Mouse (Mus musculus) liver, embryonic 14.5 days (tissue): Measurements from ENCODE around the gene Hscb.

ENCODE experiments used
- CTCF ChIP-seq: IDR thresholded peaks from 2 replicates; pipeline ENCODE4 v1.5.1; 2016; ENCODE audit warnings: antibody characterized with exemption, low read depth, control low read depth
- EP300 ChIP-seq: IDR thresholded peaks from 2 replicates; pipeline ENCODE4 v1.6.1; 2016; ENCODE audit warnings: antibody characterized with exemption, low read depth

DNA sequence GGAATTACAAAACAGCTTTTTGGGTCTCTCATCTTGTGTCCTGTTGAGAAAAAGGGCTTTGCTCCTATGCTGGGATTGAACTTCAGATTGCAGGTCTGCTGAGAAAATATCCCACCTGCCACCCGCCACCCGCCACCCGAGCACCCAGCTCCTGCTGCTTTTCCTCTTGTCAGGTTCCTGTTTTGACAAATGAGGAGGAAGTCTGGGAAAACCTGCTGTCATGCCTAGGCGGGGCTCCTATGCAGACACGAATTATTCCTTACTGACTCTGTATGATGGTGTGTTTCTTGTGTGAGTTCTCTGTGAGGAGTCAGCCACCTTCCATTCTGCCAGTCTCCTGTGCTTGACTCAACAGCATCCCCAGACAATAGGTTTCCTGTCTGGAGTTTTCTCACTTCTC, 20.9 kb upstream of the Hscb start:
- TF ChIP-seq CTCF (no peak), EP300 (no peak)
